Mouse (Mus musculus): ENCODE measurements around the gene Clmn.

- TF ChIP-seq CTCF (IDR thresholded peaks at IDR 0.05) = no peak
- no peak for TF ChIP-seq POLR2A (IDR thresholded peaks at IDR 0.05; ENCODE audit: insufficient read depth, low read depth, low read length)
- no peak for TF ChIP-seq EP300 (IDR thresholded peaks at IDR 0.05; ENCODE audit: insufficient read depth, low read depth, low read length)
Observed at GRCm38 (mm10) chr12:104880367-104880766, 15.5 kb upstream of the Clmn start.

All from heart, adult 2 months (tissue).